Mouse (Mus musculus): Measurements from ENCODE around the gene Add3. TPM values are rescaled to one million over a fixed set of nuclear protein-coding genes. Genes with fewer than 3 reads are reported as not detected.

Add3 gene
- polyA plus RNA-seq, 1 experiment from 2014 or later = 35.9 TPM

- Histone ChIP-seq H3K4me2 (no peak overlapping the region), H3K4me3 (no peak overlapping the region), H3K4me1 (replicated peaks) (peaks cover 11% of the 10 kb centered on the region), H3K36me3 (no peaks in the 10 kb centered on the region), H3K27me3 (no peaks in the 10 kb centered on the region), H3K9ac (no peak overlapping the region), H3K9me3 (no peaks in the 10 kb centered on the region), H3K27ac (peak overlapping the region; percentile 13; the same call in 1 of the 2 replicates)
- WGBS = 72% methylated on average over 19 of the region's 19 CpGs
- ATAC-seq (ENCODE audit: low FRiP score) = no peak
Measured at GRCm38 (mm10) chr19:53181003-53181861, 41.0 kb downstream of the Add3 start.

GRCm38 (mm10) chr19:53183620-53184019 is 43.4 kb downstream of the Add3 start:
- no peaks in the 10 kb centered on the region for H3K27me3 ChIP-seq
- H3K4me2 ChIP-seq = no peak overlapping the region
- no peak overlapping the region for H3K4me3 ChIP-seq
- H3K4me1 ChIP-seq (replicated peaks) = peaks cover 15% of the 10 kb centered on the region
- no peak overlapping the region for H3K9ac ChIP-seq
- no peak for ATAC-seq (ENCODE audit: low FRiP score)
- no peaks in the 10 kb centered on the region for H3K36me3 ChIP-seq
- no peak overlapping the region for H3K27ac ChIP-seq
- 65% methylated on average over 9 of the region's 9 CpGs for WGBS
- H3K9me3 ChIP-seq = no peaks in the 10 kb centered on the region

GRCm38 (mm10) chr19:53184216-53184615 is 44.0 kb downstream of the Add3 start:
- ATAC-seq (ENCODE audit: low FRiP score) = no peak
- no peak overlapping the region for H3K9ac ChIP-seq
- H3K27ac ChIP-seq = no peak overlapping the region
- no peak overlapping the region for H3K4me2 ChIP-seq
- peaks cover 15% of the 10 kb centered on the region for H3K4me1 ChIP-seq (replicated peaks)
- H3K4me3 ChIP-seq = no peak overlapping the region
- WGBS = 46% methylated on average over 10 of the region's 10 CpGs
- no peaks in the 10 kb centered on the region for H3K9me3 ChIP-seq
- no peaks in the 10 kb centered on the region for H3K27me3 ChIP-seq
- H3K36me3 ChIP-seq = no peaks in the 10 kb centered on the region

GRCm38 (mm10) chr19:53184911-53185310 is 44.7 kb downstream of the Add3 start:
- Histone ChIP-seq H3K9ac (no peak overlapping the region), H3K4me3 (no peak overlapping the region), H3K4me2 (no peak overlapping the region), H3K27ac (no peak overlapping the region), H3K27me3 (no peaks in the 10 kb centered on the region), H3K36me3 (no peaks in the 10 kb centered on the region), H3K9me3 (no peaks in the 10 kb centered on the region), H3K4me1 (replicated peaks) (peaks cover 15% of the 10 kb centered on the region)
- WGBS = 86% methylated on average over 5 of the region's 5 CpGs
- no peak for ATAC-seq (ENCODE audit: low FRiP score)

- Histone ChIP-seq H3K4me1 (replicated peaks) (peaks cover 14% of the 10 kb centered on the region), H3K27me3 (no peaks in the 10 kb centered on the region), H3K4me2 (no peak overlapping the region), H3K4me3 (no peak overlapping the region), H3K27ac (no peak overlapping the region), H3K9ac (no peak overlapping the region), H3K9me3 (no peaks in the 10 kb centered on the region), H3K36me3 (no peaks in the 10 kb centered on the region)
- ATAC-seq (ENCODE audit: low FRiP score) = no peak
- WGBS = 69% methylated on average over 8 of the region's 8 CpGs
Measured at GRCm38 (mm10) chr19:53185486-53186134, 45.4 kb downstream of the Add3 start.

- Histone ChIP-seq H3K27me3 (no peaks in the 10 kb centered on the region), H3K4me3 (no peak overlapping the region), H3K4me2 (no peak overlapping the region), H3K36me3 (no peaks in the 10 kb centered on the region), H3K4me1 (replicated peaks) (peaks cover 6% of the 10 kb centered on the region), H3K9me3 (no peaks in the 10 kb centered on the region), H3K9ac (no peak overlapping the region), H3K27ac (no peak overlapping the region)
- 82% methylated on average over 4 of the region's 4 CpGs for WGBS
- no peak for ATAC-seq (ENCODE audit: low FRiP score)
Measured at GRCm38 (mm10) chr19:53186456-53186855, 46.2 kb downstream of the Add3 start.

- WGBS = 69% methylated on average over 7 of the region's 7 CpGs
- Histone ChIP-seq H3K9me3 (no peaks in the 10 kb centered on the region), H3K36me3 (no peaks in the 10 kb centered on the region), H3K27me3 (no peaks in the 10 kb centered on the region), H3K9ac (no peak overlapping the region), H3K4me3 (no peak overlapping the region), H3K4me2 (no peak overlapping the region), H3K4me1 (replicated peaks) (0 out of 2 replicates have a peak, but pooled peaks cover 4% of the 10 kb centered on the region), H3K27ac (no peak overlapping the region)
- ATAC-seq (ENCODE audit: low FRiP score) = no peak
Measured at GRCm38 (mm10) chr19:53187533-53187932, 47.3 kb downstream of the Add3 start.

GRCm38 (mm10) chr19:53188186-53188585 is 47.9 kb downstream of the Add3 start:
- 0 out of 2 replicates have a peak, but pooled peaks cover 4% of the 10 kb centered on the region for H3K4me1 ChIP-seq (replicated peaks)
- no peak overlapping the region for H3K27ac ChIP-seq
- no peaks in the 10 kb centered on the region for H3K36me3 ChIP-seq
- WGBS = 85% methylated on average over 6 of the region's 6 CpGs
- no peaks in the 10 kb centered on the region for H3K9me3 ChIP-seq
- H3K4me2 ChIP-seq = no peak overlapping the region
- H3K27me3 ChIP-seq = no peaks in the 10 kb centered on the region
- H3K4me3 ChIP-seq = no peak overlapping the region
- no peak for ATAC-seq (ENCODE audit: low FRiP score)
- no peak overlapping the region for H3K9ac ChIP-seq

- WGBS = 88% methylated on average over 5 of the region's 5 CpGs
- no peak overlapping the region for H3K4me3 ChIP-seq
- no peak for ATAC-seq (ENCODE audit: low FRiP score)
- H3K36me3 ChIP-seq = no peaks in the 10 kb centered on the region
- H3K9me3 ChIP-seq = no peaks in the 10 kb centered on the region
- H3K4me1 ChIP-seq (replicated peaks) = 0 out of 2 replicates have a peak, but pooled peaks cover 4% of the 10 kb centered on the region
- no peak overlapping the region for H3K9ac ChIP-seq
- H3K4me2 ChIP-seq = no peak overlapping the region
- no peaks in the 10 kb centered on the region for H3K27me3 ChIP-seq
- no peak overlapping the region for H3K27ac ChIP-seq
Measured at GRCm38 (mm10) chr19:53188724-53189220, 48.5 kb downstream of the Add3 start.

DNA sequence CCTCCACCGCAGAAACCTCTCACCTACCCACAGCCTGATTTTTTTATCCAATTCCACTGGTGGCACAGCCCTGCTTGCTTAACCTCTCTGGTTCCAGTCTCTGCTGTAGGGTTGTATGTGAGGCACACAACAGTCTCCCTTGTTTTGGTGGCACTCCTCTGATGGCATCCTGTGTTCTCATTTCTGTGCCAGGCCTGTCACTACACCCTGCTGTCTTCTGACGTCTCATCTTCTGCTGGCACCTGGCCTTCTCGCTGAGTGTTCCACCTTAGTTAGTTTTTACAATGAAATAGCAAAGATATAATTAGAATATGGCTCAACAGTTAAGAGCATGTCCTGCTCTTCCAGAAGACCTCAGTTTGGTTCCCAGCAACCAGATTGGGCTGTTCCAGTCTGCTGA is 49.5 kb downstream of the Add3 start:
- 94% methylated on average over 3 of the region's 3 CpGs for WGBS
- Histone ChIP-seq H3K4me1 (replicated peaks) (peaks cover 12% of the 10 kb centered on the region), H3K4me2 (no peak overlapping the region), H3K4me3 (no peak overlapping the region), H3K36me3 (no peaks in the 10 kb centered on the region), H3K9me3 (no peaks in the 10 kb centered on the region), H3K27me3 (no peaks in the 10 kb centered on the region), H3K27ac (no peak overlapping the region), H3K9ac (no peak overlapping the region)
- ATAC-seq (ENCODE audit: low FRiP score) = no peak

DNA sequence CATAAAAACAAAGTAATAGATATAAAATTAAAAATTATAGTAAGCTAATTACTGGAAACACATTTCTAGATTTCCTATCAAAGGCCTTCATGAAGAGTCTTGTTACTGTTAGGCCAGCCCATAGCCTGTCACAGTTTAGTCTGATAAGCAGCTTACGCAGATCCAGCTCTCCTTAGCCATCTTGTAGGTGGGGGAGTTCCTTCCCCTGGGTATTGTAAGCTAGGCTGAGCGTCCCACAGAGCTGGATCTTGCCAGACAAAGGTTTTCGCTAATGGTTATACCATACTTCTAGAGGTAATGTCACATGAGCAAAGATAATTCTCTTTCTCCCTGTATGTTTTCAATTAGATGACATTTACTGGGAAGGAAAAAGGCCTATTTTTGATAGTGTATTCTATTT is 50.0 kb downstream of the Add3 start:
- H3K36me3 ChIP-seq = no peaks in the 10 kb centered on the region
- H3K4me1 ChIP-seq (replicated peaks) = peaks cover 14% of the 10 kb centered on the region
- ATAC-seq (ENCODE audit: low FRiP score) = no peak
- no peaks in the 10 kb centered on the region for H3K27me3 ChIP-seq
- H3K9me3 ChIP-seq = no peaks in the 10 kb centered on the region
- H3K4me3 ChIP-seq = no peak overlapping the region
- WGBS = 77% methylated on average over 3 of the region's 3 CpGs
- H3K27ac ChIP-seq = no peak overlapping the region
- no peak overlapping the region for H3K4me2 ChIP-seq
- H3K9ac ChIP-seq = no peak overlapping the region

- Histone ChIP-seq H3K4me3 (no peak overlapping the region), H3K4me1 (replicated peaks) (peaks cover 14% of the 10 kb centered on the region), H3K27me3 (no peaks in the 10 kb centered on the region), H3K4me2 (no peak overlapping the region), H3K9me3 (no peaks in the 10 kb centered on the region), H3K27ac (no peak overlapping the region), H3K9ac (no peak overlapping the region), H3K36me3 (no peaks in the 10 kb centered on the region)
- 74% methylated on average over 6 of the region's 6 CpGs for WGBS
- no peak for ATAC-seq (ENCODE audit: low FRiP score)
Measured at GRCm38 (mm10) chr19:53191867-53192487, 51.7 kb downstream of the Add3 start.

Measured in hindbrain, embryonic 13.5 days (tissue).